Mouse (Mus musculus) bone marrow macrophage, adult 2 months (primary cell): ENCODE results near the gene Nek8.

Source experiments
- CTCF ChIP-seq: IDR thresholded peaks from 2 replicates; pipeline ENCODE4 v1.5.1; 2012; ENCODE audit warnings: low read depth, mild to moderate bottlenecking, low read length, moderate library complexity
- POLR2A ChIP-seq: IDR thresholded peaks from 2 replicates; pipeline ENCODE4 v1.6.1; 2012; ENCODE audit warnings: mild to moderate bottlenecking, low read depth, low read length, borderline replicate concordance

GRCm38 (mm10) chr11:78118467-78118866, 58.0 kb downstream of the Nek8 start:
- TF ChIP-seq CTCF: no peak
- TF ChIP-seq POLR2A: no peak
